Comparison of ENCODE assay signal across 26 mouse cellular contexts in the genomic region with DNA sequence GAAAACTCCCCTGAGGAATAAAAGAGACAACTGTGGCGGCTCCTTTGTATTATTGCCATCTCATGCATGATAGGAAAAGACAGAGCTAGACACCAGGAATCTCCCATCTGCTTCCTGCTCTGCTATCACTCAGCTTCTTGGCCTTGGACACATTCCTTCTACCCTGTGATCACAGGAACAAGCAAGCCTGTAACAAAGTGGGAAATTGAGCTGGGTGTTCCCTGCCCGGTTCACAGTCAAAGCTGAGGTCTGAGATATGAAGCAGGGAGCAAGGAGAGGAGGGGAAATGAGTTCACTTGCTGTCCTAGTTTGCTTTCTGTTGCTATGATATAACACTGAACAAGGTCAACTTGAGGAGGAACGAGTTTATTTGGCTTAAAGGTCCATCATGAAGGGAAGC. TPM values are rescaled to one million over a fixed set of nuclear protein-coding genes. Genes with fewer than 3 reads are reported as not detected.
DNase-seq lines count a peak whose midpoint lies in the region; ATAC-seq and TF ChIP-seq lines count a peak whose summit lies in the region.
"Had no signal": no experiment of that assay in that cellular context is flagged by ENCODE, and none has a peak within 500 bp of the region (broad histone marks: within the 10 kb centered on the region; RNA-seq: fewer than 3 reads in every experiment).

No protein-coding gene starts in this region.

- H3K4me3 ChIP-seq in gastrocnemius, adult 2 months, result no peak overlapping the region
- H3K4me3 ChIP-seq in heart, embryonic 11.5 days (ENCODE audit: low read depth, low read length), result no peak overlapping the region
- no peak overlapping the region for H3K4me3 ChIP-seq in heart, adult 2 months
- H3K4me3 ChIP-seq in heart, embryonic 14.5 days (ENCODE audit: control insufficient read depth in 1 of 2, insufficient read depth in 1 of 2, low read depth in 1 of 2, low read length in 2 of 2), result no peak overlapping the region
- H3K4me3 ChIP-seq in heart, postnatal 0 days (ENCODE audit: low read depth, low read length), result no peak overlapping the region
- H3K4me3 ChIP-seq: embryonic facial prominence, embryonic 10.5 days; embryonic facial prominence, embryonic 13.5 days; erythroblast, embryonic 14.5 days; forebrain, embryonic 12.5 days; forebrain, embryonic 15.5 days; hindbrain, embryonic 12.5 days; hindbrain, embryonic 15.5 days had no signal

- no peak for TF ChIP-seq CTCF in gastrocnemius, adult 2 months (IDR thresholded peaks at IDR 0.05)
- no peak for TF ChIP-seq CTCF in heart, adult 2 months (IDR thresholded peaks at IDR 0.05)
- no peak for TF ChIP-seq CTCF in heart, postnatal 0 days (IDR thresholded peaks at IDR 0.05; ENCODE audit: low read depth)

- intact Hi-C loops in gastrocnemius, adult 2 months (cut with DNase I), result no loop called here
- intact Hi-C loops in heart, adult 2 months (cut with DNase I), result no loop called here
- intact Hi-C loops in heart, postnatal 10 days (cut with DNase I), result no loop called here
- intact Hi-C loops in heart, postnatal 14 days (cut with DNase I), result no loop called here

- no peaks in the 10 kb centered on the region for H3K36me3 ChIP-seq in heart, embryonic 11.5 days (ENCODE audit: control insufficient read depth, insufficient read depth, low read length)
- no peaks in the 10 kb centered on the region for H3K36me3 ChIP-seq in heart, adult 2 months (ENCODE audit: control insufficient read depth, insufficient read depth, low read length)
- H3K36me3 ChIP-seq in heart, embryonic 14.5 days (ENCODE audit: control insufficient read depth, insufficient read depth, low read length), result no peaks in the 10 kb centered on the region
- no peaks in the 10 kb centered on the region for H3K36me3 ChIP-seq in heart, postnatal 0 days (replicated peaks; ENCODE audit: control insufficient read depth, insufficient read depth, low read length)
- H3K36me3 ChIP-seq: embryonic facial prominence, embryonic 10.5 days; embryonic facial prominence, embryonic 13.5 days; forebrain, embryonic 12.5 days; forebrain, embryonic 15.5 days; hindbrain, embryonic 12.5 days; hindbrain, embryonic 15.5 days had no signal

- TF ChIP-seq POLR2A in heart, adult 2 months (IDR thresholded peaks at IDR 0.05; ENCODE audit: insufficient read depth, low read depth, low read length), result no peak

- H3K27me3 ChIP-seq in heart, embryonic 11.5 days (ENCODE audit: control insufficient read depth, insufficient read depth, low read length), result no peaks in the 10 kb centered on the region
- H3K27me3 ChIP-seq in heart, adult 2 months (ENCODE audit: control insufficient read depth, insufficient read depth, low read length), result no peaks in the 10 kb centered on the region
- H3K27me3 ChIP-seq in heart, embryonic 14.5 days (ENCODE audit: control insufficient read depth, insufficient read depth, low read length), result no peaks in the 10 kb centered on the region
- H3K27me3 ChIP-seq in heart, postnatal 0 days (ENCODE audit: control insufficient read depth, insufficient read depth, low read length), result no peaks in the 10 kb centered on the region
- H3K27me3 ChIP-seq: forebrain, embryonic 15.5 days had no signal

- no peaks in the 10 kb centered on the region for H3K79me2 ChIP-seq in heart, adult 2 months (replicated peaks; ENCODE audit: control insufficient read depth, insufficient read depth, low read length)

- WGBS in heart, embryonic 11.5 days (ENCODE audit: insufficient replicate concordance), result 42% methylated on average over 3 of the region's 3 CpGs
- 37% methylated on average over 3 of the region's 3 CpGs for WGBS in heart, adult 2 months
- WGBS in heart, embryonic 14.5 days, result 40% methylated on average over 3 of the region's 3 CpGs
- 34% methylated on average over 3 of the region's 3 CpGs for WGBS in heart, postnatal 0 days

- no peak for ATAC-seq in heart, embryonic 11.5 days (replicated peaks; ENCODE audit: insufficient number of reproducible peaks, low FRiP score, low TSS enrichment)
- ATAC-seq in heart, embryonic 14.5 days (ENCODE audit: insufficient number of reproducible peaks, insufficient read depth, low FRiP score, low read depth), result no peak
- ATAC-seq in heart, postnatal 0 days (ENCODE audit: insufficient read depth, low read depth), result peak; percentile 68
- ATAC-seq: activated CD4-positive, CD25-positive, alpha-beta regulatory T cell, adult 4 months; forebrain, embryonic 15.5 days; intestine, postnatal 0 days had no signal

- H3K27ac ChIP-seq in gastrocnemius, adult 2 months, result peak overlapping the region; percentile 61
- H3K27ac ChIP-seq in heart, embryonic 11.5 days (ENCODE audit: low read depth, low read length), result peak overlapping the region; percentile 75
- H3K27ac ChIP-seq in heart, adult 2 months, result no peak overlapping the region; the same call in 1 of the 2 replicates
- H3K27ac ChIP-seq in heart, embryonic 14.5 days (replicated peaks in 1 of 2; ENCODE audit: control insufficient read depth in 1 of 2, insufficient read depth in 1 of 2, low read depth in 2 of 2, low read length in 2 of 2), result peak overlapping the region; percentile 74 to 82
- peak overlapping the region; percentile 84 for H3K27ac ChIP-seq in heart, postnatal 0 days (ENCODE audit: low read depth)
- H3K27ac ChIP-seq: embryonic facial prominence, embryonic 10.5 days; embryonic facial prominence, embryonic 13.5 days; forebrain, embryonic 12.5 days; forebrain, embryonic 15.5 days; hindbrain, embryonic 12.5 days; hindbrain, embryonic 15.5 days had no signal

- no peak overlapping the region for H3K9ac ChIP-seq in heart, embryonic 11.5 days (ENCODE audit: low read depth, low read length)
- no peak overlapping the region for H3K9ac ChIP-seq in heart, adult 2 months (ENCODE audit: low read depth, low read length)
- H3K9ac ChIP-seq in heart, embryonic 14.5 days (ENCODE audit: low read length), result no peak overlapping the region
- H3K9ac ChIP-seq in heart, postnatal 0 days (replicated peaks; ENCODE audit: low read depth, low read length), result no peak overlapping the region
- H3K9ac ChIP-seq: embryonic facial prominence, embryonic 13.5 days; forebrain, embryonic 12.5 days; forebrain, embryonic 15.5 days; hindbrain, embryonic 12.5 days; hindbrain, embryonic 15.5 days had no signal

- no peak for DNase-seq in gastrocnemius, adult 2 months
- no peak for DNase-seq in gastrocnemius, postnatal 10 days
- DNase-seq in heart, adult 2 months, result no peak
- DNase-seq in heart, postnatal 10 days, result no peak
- DNase-seq in heart, postnatal 0 days (ENCODE audit: low spot score), result no peak
- DNase-seq in heart, postnatal 14 days, result no peak
- DNase-seq: adrenal gland, adult 8-10 months; adrenal gland, postnatal 25 days; cerebellum, adult 11-12 months; cerebellum, adult 8-10 months; cerebellum, postnatal 10 days; cerebellum, postnatal 36 days; embryo, embryonic 11 days; gastrocnemius, postnatal 14 days; kidney, adult 2 months had no signal

- H3K4me2 ChIP-seq in heart, embryonic 11.5 days, result no peak overlapping the region
- no peak overlapping the region for H3K4me2 ChIP-seq in heart, embryonic 14.5 days (ENCODE audit: low read length)
- H3K4me2 ChIP-seq in heart, postnatal 0 days (ENCODE audit: low read depth, low read length), result no peak overlapping the region
- H3K4me2 ChIP-seq: embryonic facial prominence, embryonic 13.5 days; forebrain, embryonic 12.5 days; forebrain, embryonic 15.5 days; hindbrain, embryonic 12.5 days; hindbrain, embryonic 15.5 days had no signal

- H3K4me1 ChIP-seq in heart, embryonic 11.5 days (ENCODE audit: control insufficient read depth, insufficient read depth, low read length), result no peaks in the 10 kb centered on the region; the same call in 1 of the 2 replicates
- H3K4me1 ChIP-seq in heart, adult 2 months (ENCODE audit: control insufficient read depth, insufficient read depth, low read length), result no peaks in the 10 kb centered on the region; the same call in none of the 2 replicates
- H3K4me1 ChIP-seq in heart, embryonic 14.5 days (ENCODE audit: control insufficient read depth in 2 of 2, insufficient read depth in 2 of 2, low read length in 2 of 2), result peaks cover 3 to 5% of the 10 kb centered on the region in 2 experiments; a peak in 2 of 4 replicates
- no peaks in the 10 kb centered on the region for H3K4me1 ChIP-seq in heart, postnatal 0 days (ENCODE audit: control insufficient read depth, insufficient read depth)
- H3K4me1 ChIP-seq: embryonic facial prominence, embryonic 10.5 days; embryonic facial prominence, embryonic 13.5 days; forebrain, embryonic 12.5 days; forebrain, embryonic 15.5 days; hindbrain, embryonic 12.5 days; hindbrain, embryonic 15.5 days had no signal

- H3K9me3 ChIP-seq in heart, embryonic 11.5 days (replicated peaks; ENCODE audit: control insufficient read depth, low read length), result no peaks in the 10 kb centered on the region
- no peaks in the 10 kb centered on the region for H3K9me3 ChIP-seq in heart, embryonic 14.5 days (ENCODE audit: control insufficient read depth, low read length)
- no peaks in the 10 kb centered on the region for H3K9me3 ChIP-seq in heart, postnatal 0 days (replicated peaks; ENCODE audit: control insufficient read depth, low read length)
- H3K9me3 ChIP-seq: embryonic facial prominence, embryonic 10.5 days; embryonic facial prominence, embryonic 13.5 days; forebrain, embryonic 12.5 days; forebrain, embryonic 15.5 days; hindbrain, embryonic 12.5 days; hindbrain, embryonic 15.5 days had no signal

- TF ChIP-seq EP300 in heart, adult 2 months (IDR thresholded peaks at IDR 0.05; ENCODE audit: insufficient read depth, low read depth, low read length), result no peak
- TF ChIP-seq EP300 in heart, postnatal 0 days (IDR thresholded peaks at IDR 0.05; ENCODE audit: low read depth), result no peak

RNA-seq across cellular contexts. Expression of gene Map3k15, which starts 59.4 kb away (rescaled TPM):
- total RNA-seq in gastrocnemius, adult 2 months (2021), result under 1 TPM; 0.25 to 0.26 TPM
- under 1 TPM; 0.16 to 0.41 TPM for total RNA-seq in gastrocnemius, postnatal 10 days (2021)
- 0.34 and 0.49 TPM in 2 replicates for polyA plus RNA-seq in heart, embryonic 11.5 days (2014; fragmentation: Nextera tagmentation; extraction: Ambion mirVana)
- total RNA-seq in heart, adult 2 months (2021), result under 1 TPM; 0.43 to 0.70 TPM
- 0.29 and 0.56 TPM in 2 replicates for polyA plus RNA-seq in heart, adult 2 months (2012; rRNA removed)
- polyA plus RNA-seq in heart, embryonic 14.5 days (2014; fragmentation: Nextera tagmentation; extraction: Ambion mirVana), result 0.23 and 0.35 TPM in 2 replicates
- under 1 TPM; 0.38 to 0.50 TPM for total RNA-seq in heart, postnatal 10 days (2021)
- 0.04 and 0.81 TPM in 2 replicates for total RNA-seq in heart, postnatal 0 days (2014; rRNA removed; ENCODE audit: low replicate concordance)
- polyA plus RNA-seq in heart, postnatal 0 days (2015; fragmentation: Nextera tagmentation; extraction: Ambion mirVana), result 0.05 and 0.15 TPM in 2 replicates
- under 1 TPM; 0.19 to 0.20 TPM for total RNA-seq in heart, postnatal 14 days (2021)
- polyA plus RNA-seq: erythroblast, embryonic 14.5 days had no signal
